Mouse (Mus musculus): ENCODE measurements around the gene Gpr108.

- no peak for TF ChIP-seq GATA1 (IDR thresholded peaks at IDR 0.05; ENCODE audit: borderline replicate concordance, low read length)
- no peak for TF ChIP-seq FLI1 (IDR thresholded peaks at IDR 0.05; ENCODE audit: low read length)
Measured at GRCm38 (mm10) chr17:57279591-57280224, 31.5 kb upstream of the Gpr108 start.

All from megakaryocyte, embryonic 14.5 days (primary cell).